Mouse (Mus musculus) hindbrain, embryonic 12.5 days (tissue): ENCODE results near the gene Chn2. TPM values are rescaled to one million over a fixed set of nuclear protein-coding genes. Genes with fewer than 3 reads are reported as not detected.

Experiments used
- ATAC-seq: fragments of 200-750 bp; cut with Nextera tagmentation; 2 replicates; pipeline ENCODE4 v1.8.0; 2017; ENCODE audit warnings: moderate TSS enrichment; ENCODE audit not compliant: low FRiP score
- H3K27ac ChIP-seq: fragments of 300-500 bp; sonication (generic); 2 replicates; pipeline ENCODE4 v1.5.1; 2016; ENCODE audit warnings: mild to moderate bottlenecking
- H3K27me3 ChIP-seq: fragments of 300-500 bp; sonication (generic); 2 replicates; pipeline ENCODE4 v1.6.1; 2016; ENCODE audit warnings: mild to moderate bottlenecking
- H3K36me3 ChIP-seq: fragments of 300-500 bp; sonication (generic); 2 replicates; pipeline ENCODE4 v1.6.1; 2016; ENCODE audit warnings: mild to moderate bottlenecking
- H3K4me1 ChIP-seq: fragments of 300-500 bp; sonication (generic); 2 replicates; pipeline ENCODE4 v1.6.1; 2016
- H3K4me2 ChIP-seq: fragments of 300-500 bp; sonication (generic); replicated peaks from 2 replicates; pipeline ENCODE4 v1.6.1; 2016; ENCODE audit warnings: mild to moderate bottlenecking
- H3K4me3 ChIP-seq: fragments of 300-500 bp; sonication (generic); 2 replicates; pipeline ENCODE4 v1.5.1; 2016; ENCODE audit warnings: mild to moderate bottlenecking
- H3K9ac ChIP-seq: fragments of 300-500 bp; sonication (generic); 2 replicates; pipeline ENCODE4 v1.6.1; 2016; ENCODE audit warnings: mild to moderate bottlenecking, moderate library complexity
- H3K9me3 ChIP-seq: fragments of 300-500 bp; sonication (generic); replicated peaks from 2 replicates; pipeline ENCODE4 v1.6.1; 2016; ENCODE audit warnings: mild to moderate bottlenecking
- WGBS: fragments of 180-500 bp; shearing (Covaris S2); methylation state at CpG from one replicate; pipeline ENCODE4 v1.1.7; 2016; 5-methylcytosine and 5-hydroxymethylcytosine counted together
- polyA plus RNA-seq: library from polyadenylated mRNA; unstranded; fragments of >200 nt; fragmentation: Nextera tagmentation; extraction: Ambion mirVana; gene quantifications from 2 replicates; pipeline ENCODE4 v1.2.1, GENCODE M21; 2016

Chn2 gene
- polyA plus RNA-seq, 1 experiment from 2014 or later = 20.3 TPM

GRCm38 (mm10) chr6:54199516-54199915 is 160.2 kb downstream of the Chn2 start:
- no peaks in the 10 kb centered on the region for H3K9me3 ChIP-seq
- no peak overlapping the region for H3K4me3 ChIP-seq
- WGBS = 45% methylated on average over 4 of the region's 4 CpGs
- H3K27ac ChIP-seq = no peak overlapping the region
- H3K4me2 ChIP-seq = no peak overlapping the region
- no peak overlapping the region for H3K9ac ChIP-seq
- H3K4me1 ChIP-seq = 0 out of 2 replicates have a peak, but pooled peaks cover 2% of the 10 kb centered on the region
- H3K36me3 ChIP-seq = no peaks in the 10 kb centered on the region
- ATAC-seq = no peak
- H3K27me3 ChIP-seq = no peaks in the 10 kb centered on the region

- no peak for ATAC-seq
- H3K9ac ChIP-seq = no peak overlapping the region
- no peaks in the 10 kb centered on the region for H3K36me3 ChIP-seq
- H3K27ac ChIP-seq = no peak overlapping the region
- no peaks in the 10 kb centered on the region for H3K9me3 ChIP-seq
- 63% methylated on average over 11 of the region's 11 CpGs for WGBS
- H3K4me3 ChIP-seq = no peak overlapping the region
- H3K27me3 ChIP-seq = no peaks in the 10 kb centered on the region
- 0 out of 2 replicates have a peak, but pooled peaks cover 2% of the 10 kb centered on the region for H3K4me1 ChIP-seq
- H3K4me2 ChIP-seq = no peak overlapping the region
Measured at GRCm38 (mm10) chr6:54200031-54200722, 160.8 kb downstream of the Chn2 start.

GRCm38 (mm10) chr6:54202311-54203020 is 163.1 kb downstream of the Chn2 start:
- Histone ChIP-seq H3K4me2 (no peak overlapping the region), H3K27me3 (no peaks in the 10 kb centered on the region), H3K9me3 (no peaks in the 10 kb centered on the region), H3K4me3 (no peak overlapping the region), H3K9ac (no peak overlapping the region), H3K36me3 (no peaks in the 10 kb centered on the region), H3K4me1 (peaks cover 8% of the 10 kb centered on the region; the same call in 1 of the 2 replicates), H3K27ac (no peak overlapping the region)
- ATAC-seq = no peak
- WGBS = 73% methylated on average over 7 of the region's 7 CpGs

GRCm38 (mm10) chr6:54203316-54203715 is 164.0 kb downstream of the Chn2 start:
- WGBS = 87% methylated on average over 2 of the region's 2 CpGs
- no peak for ATAC-seq
- no peaks in the 10 kb centered on the region for H3K27me3 ChIP-seq

GRCm38 (mm10) chr6:54203926-54204325 is 164.6 kb downstream of the Chn2 start:
- Histone ChIP-seq H3K9ac (no peak overlapping the region), H3K9me3 (no peaks in the 10 kb centered on the region), H3K36me3 (no peaks in the 10 kb centered on the region), H3K4me1 (peaks cover 8% of the 10 kb centered on the region; the same call in 1 of the 2 replicates), H3K4me3 (no peak overlapping the region), H3K27me3 (no peaks in the 10 kb centered on the region), H3K4me2 (no peak overlapping the region), H3K27ac (no peak overlapping the region)
- WGBS = 93% methylated on average over 6 of the region's 6 CpGs
- ATAC-seq = no peak

More at GRCm38 (mm10) chr6:54203316-54203715, 164.0 kb downstream of the Chn2 start:
- H3K9me3 ChIP-seq = no peaks in the 10 kb centered on the region
- no peaks in the 10 kb centered on the region for H3K36me3 ChIP-seq
- H3K4me2 ChIP-seq = no peak overlapping the region
- no peak overlapping the region for H3K4me3 ChIP-seq
- H3K27ac ChIP-seq = no peak overlapping the region
- peaks cover 8% of the 10 kb centered on the region; the same call in 1 of the 2 replicates for H3K4me1 ChIP-seq
- no peak overlapping the region for H3K9ac ChIP-seq

- no peaks in the 10 kb centered on the region for H3K36me3 ChIP-seq
- peaks cover 8% of the 10 kb centered on the region; the same call in 1 of the 2 replicates for H3K4me1 ChIP-seq
- no peaks in the 10 kb centered on the region for H3K27me3 ChIP-seq
- no peak for ATAC-seq
- H3K9me3 ChIP-seq = no peaks in the 10 kb centered on the region
- H3K4me3 ChIP-seq = no peak overlapping the region
- WGBS = 43% methylated on average over 2 of the region's 2 CpGs
- no peak overlapping the region for H3K4me2 ChIP-seq
- H3K9ac ChIP-seq = no peak overlapping the region
- H3K27ac ChIP-seq = no peak overlapping the region
Measured at GRCm38 (mm10) chr6:54204931-54205330, 165.6 kb downstream of the Chn2 start.

GRCm38 (mm10) chr6:54205471-54205870 is 166.1 kb downstream of the Chn2 start:
- no peaks in the 10 kb centered on the region for H3K9me3 ChIP-seq
- H3K4me3 ChIP-seq = no peak overlapping the region
- H3K27ac ChIP-seq = no peak overlapping the region
- ATAC-seq = no peak
- no peak overlapping the region for H3K9ac ChIP-seq
- 56% methylated on average over 5 of the region's 5 CpGs for WGBS
- peaks cover 8% of the 10 kb centered on the region; the same call in 1 of the 2 replicates for H3K4me1 ChIP-seq
- no peak overlapping the region for H3K4me2 ChIP-seq
- H3K27me3 ChIP-seq = no peaks in the 10 kb centered on the region
- H3K36me3 ChIP-seq = no peaks in the 10 kb centered on the region

- H3K4me2 ChIP-seq = no peak overlapping the region
- H3K4me3 ChIP-seq = no peak overlapping the region
- no peak for ATAC-seq
- H3K36me3 ChIP-seq = no peaks in the 10 kb centered on the region
- no peak overlapping the region for H3K27ac ChIP-seq
- WGBS = 52% methylated on average over 6 of the region's 6 CpGs
- no peaks in the 10 kb centered on the region for H3K27me3 ChIP-seq
- H3K9me3 ChIP-seq = no peaks in the 10 kb centered on the region
- H3K9ac ChIP-seq = no peak overlapping the region
- H3K4me1 ChIP-seq = peaks cover 5% of the 10 kb centered on the region; the same call in 1 of the 2 replicates
Measured at GRCm38 (mm10) chr6:54206221-54206738, 166.9 kb downstream of the Chn2 start.

- Histone ChIP-seq H3K9me3 (no peaks in the 10 kb centered on the region), H3K4me2 (no peak overlapping the region), H3K4me3 (no peak overlapping the region), H3K27me3 (no peaks in the 10 kb centered on the region), H3K4me1 (peaks cover 5% of the 10 kb centered on the region; the same call in 1 of the 2 replicates), H3K9ac (no peak overlapping the region), H3K27ac (no peak overlapping the region), H3K36me3 (no peaks in the 10 kb centered on the region)
- 76% methylated on average over 8 of the region's 8 CpGs for WGBS
- no peak for ATAC-seq
Measured at GRCm38 (mm10) chr6:54208786-54209185, 169.4 kb downstream of the Chn2 start.

GRCm38 (mm10) chr6:54210971-54211370 is 171.6 kb downstream of the Chn2 start:
- H3K4me2 ChIP-seq = no peak overlapping the region
- no peaks in the 10 kb centered on the region for H3K36me3 ChIP-seq
- H3K27me3 ChIP-seq = no peaks in the 10 kb centered on the region
- no peak overlapping the region for H3K4me3 ChIP-seq
- H3K9me3 ChIP-seq = no peaks in the 10 kb centered on the region
- H3K4me1 ChIP-seq = 0 out of 2 replicates have a peak, but pooled peaks cover under 1% of the 10 kb centered on the region
- no peak overlapping the region for H3K27ac ChIP-seq
- H3K9ac ChIP-seq = no peak overlapping the region
- 80% methylated on average over 4 of the region's 4 CpGs for WGBS
- no peak for ATAC-seq

- Histone ChIP-seq H3K4me3 (no peak overlapping the region), H3K9me3 (no peaks in the 10 kb centered on the region), H3K4me2 (no peak overlapping the region), H3K4me1 (no peaks in the 10 kb centered on the region), H3K27me3 (no peaks in the 10 kb centered on the region), H3K27ac (peak overlapping the region; percentile 17; the same call in 1 of the 2 replicates), H3K9ac (no peak overlapping the region), H3K36me3 (no peaks in the 10 kb centered on the region)
- 75% methylated on average over 7 of the region's 7 CpGs for WGBS
- no peak for ATAC-seq
Measured at GRCm38 (mm10) chr6:54211939-54212338, 172.6 kb downstream of the Chn2 start.

- Histone ChIP-seq H3K9ac (no peak overlapping the region), H3K36me3 (no peaks in the 10 kb centered on the region), H3K4me1 (no peaks in the 10 kb centered on the region), H3K4me2 (no peak overlapping the region), H3K4me3 (no peak overlapping the region), H3K27ac (no peak overlapping the region), H3K9me3 (no peaks in the 10 kb centered on the region), H3K27me3 (no peaks in the 10 kb centered on the region)
- WGBS = 86% methylated on average over 7 of the region's 7 CpGs
- no peak for ATAC-seq
Measured at GRCm38 (mm10) chr6:54213743-54214142, 174.4 kb downstream of the Chn2 start.
